Mouse (Mus musculus): ENCODE results near the gene Slc35d1.

Slc35d1 gene

GRCm38 (mm10) chr4:103214925-103215820 lies at the start of gene Slc35d1:
Gene Slc35d1 (minus strand): TSS chr4:103215164.
- DNase-seq, result peak; percentile 65 to 74

- DNase-seq, result no peak
Measured at GRCm38 (mm10) chr4:103263812-103264396, 48.9 kb upstream of the Slc35d1 start.

GRCm38 (mm10) chr4:103263378-103263777 lies 48.4 kb upstream of the Slc35d1 start:
- DNase-seq, result no peak

GRCm38 (mm10) chr4:103258817-103259216 lies 43.9 kb upstream of the Slc35d1 start:
- DNase-seq, result no peak

DNA sequence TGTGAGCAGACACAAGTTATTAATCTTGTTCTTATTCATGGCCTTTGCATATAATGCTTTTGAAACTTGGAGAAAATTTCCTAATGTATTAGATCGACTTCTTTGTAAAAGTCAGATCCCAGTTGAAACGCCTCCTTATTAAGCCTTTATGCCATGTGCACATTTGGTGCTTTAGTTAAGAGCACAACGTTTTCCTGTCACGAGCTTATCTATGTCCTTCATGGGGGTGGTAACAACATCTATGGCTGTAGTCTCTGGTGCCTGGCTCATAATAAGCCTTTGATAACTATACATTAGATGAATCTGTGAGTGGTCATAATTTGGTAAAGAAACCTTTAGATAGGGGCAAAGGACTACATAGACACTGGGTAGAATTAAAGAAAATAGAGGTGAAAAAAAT lies 38.9 kb upstream of the Slc35d1 start:
- DNase-seq, result no peak

- DNase-seq, result no peak
Measured at GRCm38 (mm10) chr4:103249436-103250085, 34.6 kb upstream of the Slc35d1 start.

GRCm38 (mm10) chr4:103247813-103248212 lies 32.8 kb upstream of the Slc35d1 start:
- no peak for DNase-seq

GRCm38 (mm10) chr4:103247249-103247648 lies 32.3 kb upstream of the Slc35d1 start:
- no peak for DNase-seq

GRCm38 (mm10) chr4:103232156-103232555 lies 17.2 kb upstream of the Slc35d1 start:
- no peak for DNase-seq

GRCm38 (mm10) chr4:103222854-103223253 lies 7.9 kb upstream of the Slc35d1 start:
- DNase-seq, result no peak

DNA sequence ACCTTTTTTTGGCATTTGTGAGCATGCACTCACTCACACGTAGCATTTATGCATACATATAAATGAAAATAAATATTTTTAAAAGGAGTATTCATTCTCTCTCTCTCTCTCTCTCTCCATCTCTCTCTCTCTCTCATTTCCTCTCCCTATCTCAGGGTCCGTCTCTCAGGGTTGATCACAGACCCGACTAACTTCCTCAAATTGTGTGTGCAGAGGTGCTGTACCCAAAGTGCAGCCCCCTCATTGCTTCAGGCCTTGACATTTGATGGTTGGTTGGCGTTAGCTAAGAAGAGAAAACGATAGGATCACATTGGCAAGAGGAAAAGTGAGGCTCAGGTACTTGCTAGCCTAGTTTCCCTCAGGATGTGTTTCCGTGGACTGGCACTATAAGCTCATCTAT lies 6.8 kb upstream of the Slc35d1 start:
- DNase-seq, result no peak

- no peak for DNase-seq
Measured at GRCm38 (mm10) chr4:103219011-103219410, 4.0 kb upstream of the Slc35d1 start.

DNA sequence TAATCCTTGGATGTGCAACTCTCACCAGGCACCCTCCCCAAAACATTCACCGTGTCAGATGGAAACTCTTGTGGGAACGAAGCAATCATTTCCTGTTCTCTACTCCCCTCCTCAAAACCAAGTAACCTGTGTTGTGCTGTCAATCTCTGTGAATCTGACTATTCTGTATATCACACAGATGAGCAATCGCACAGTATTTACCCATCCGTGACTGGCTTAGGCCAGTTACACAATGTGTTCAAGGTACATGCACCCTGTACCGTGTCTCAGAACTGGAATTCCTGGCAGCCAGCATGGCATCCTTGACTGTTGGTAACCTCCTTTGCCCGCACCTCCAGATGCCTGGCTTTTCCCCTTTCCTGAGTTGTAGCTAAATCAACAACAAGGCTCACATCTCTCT lies 1.1 kb upstream of the Slc35d1 start:
- no peak for DNase-seq

- DNase-seq, result peak; percentile 64 to 69
Measured at GRCm38 (mm10) chr4:103214498-103214924, 453 bp downstream of the Slc35d1 start.

DNA sequence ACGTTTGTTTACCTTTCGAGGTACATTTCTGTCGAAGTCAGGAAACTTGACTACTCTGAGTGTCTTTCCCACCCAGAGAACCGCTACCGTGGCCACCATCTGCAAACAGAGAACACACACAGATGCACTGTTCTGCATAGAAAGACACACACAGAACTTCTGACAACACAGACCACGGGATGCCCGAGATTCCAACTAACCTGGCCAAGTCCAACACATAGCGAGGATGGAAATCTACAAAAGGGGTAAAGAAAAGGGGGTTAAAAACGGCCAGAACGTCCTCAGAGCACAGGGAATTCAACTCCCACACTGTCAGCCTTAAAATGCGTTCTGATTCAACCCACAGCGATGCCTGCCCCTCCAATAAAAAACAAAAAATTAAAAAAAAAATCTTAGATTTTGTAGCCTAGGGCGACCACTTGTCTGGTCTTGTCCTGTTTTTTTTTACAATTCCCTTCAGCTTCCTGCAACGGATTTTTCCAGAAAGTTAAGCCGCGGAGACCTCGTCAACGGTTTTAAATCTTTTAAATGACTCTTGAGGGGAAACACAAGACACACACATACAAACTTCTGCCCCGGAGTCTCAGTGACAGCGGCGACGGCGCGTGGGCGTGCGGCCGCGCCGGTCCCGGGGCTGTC lies 986 bp downstream of the Slc35d1 start:
- DNase-seq, result no peak

DNA sequence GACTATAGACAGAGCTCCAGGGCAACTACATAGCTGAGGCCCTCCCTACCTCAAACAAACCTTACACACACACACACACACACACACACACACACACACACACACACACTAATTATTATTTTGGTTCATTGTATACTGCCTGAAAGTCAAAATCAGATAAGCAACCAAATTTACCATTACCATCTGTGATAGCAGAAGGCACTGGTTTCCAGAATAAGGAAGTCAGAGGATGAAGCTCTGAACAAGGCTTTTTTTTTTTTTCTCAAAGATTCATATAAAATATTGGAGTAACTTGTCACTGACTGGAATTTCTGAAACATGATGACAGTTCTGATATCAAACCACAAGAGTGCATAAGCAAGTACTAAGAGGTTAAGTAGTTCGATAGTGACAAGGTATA lies 6.4 kb downstream of the Slc35d1 start:
- DNase-seq, result no peak

- DNase-seq, result no peak
Measured at GRCm38 (mm10) chr4:103203646-103204045, 11.3 kb downstream of the Slc35d1 start.

DNA sequence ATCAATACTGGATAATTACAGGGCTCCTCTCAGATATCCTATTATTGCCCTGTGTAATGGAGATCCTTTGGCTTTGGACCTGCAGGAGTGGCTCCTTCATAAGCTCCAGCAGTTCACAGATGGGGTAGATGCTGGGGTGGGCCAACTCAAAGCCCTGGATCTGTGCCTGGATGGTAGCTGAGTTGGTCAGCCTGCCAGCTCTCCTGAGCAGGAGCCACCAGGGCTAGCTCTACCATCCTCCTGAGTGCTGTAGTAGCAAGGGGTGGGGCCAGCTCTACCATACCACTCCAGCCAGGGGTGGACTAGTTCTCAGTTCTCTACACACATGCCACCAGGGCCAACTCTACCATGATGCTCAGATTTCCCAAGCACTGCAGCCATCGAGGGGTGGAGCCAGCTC lies 14.9 kb downstream of the Slc35d1 start:
- DNase-seq, result no peak

- DNase-seq, result no peak
Measured at GRCm38 (mm10) chr4:103199086-103199485, 15.9 kb downstream of the Slc35d1 start.

DNA sequence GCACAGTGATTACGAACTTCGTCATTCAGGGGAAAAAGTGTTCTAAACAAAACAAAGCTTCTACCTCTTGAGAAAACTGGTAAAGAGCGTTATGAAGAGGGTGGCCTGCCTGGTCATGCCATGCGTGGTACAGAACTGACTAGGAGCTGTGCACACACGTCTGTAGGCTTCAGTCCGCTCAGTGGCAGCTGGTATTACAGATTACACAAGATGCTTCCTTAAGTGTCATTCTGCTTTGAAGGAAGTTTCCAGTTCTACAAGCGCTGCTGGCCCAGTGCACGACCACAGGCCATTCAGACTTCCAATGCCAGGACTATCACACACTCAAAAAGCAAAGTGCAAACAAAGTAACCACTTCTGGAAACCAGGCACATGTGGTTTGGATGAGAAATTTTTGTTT lies 17.6 kb downstream of the Slc35d1 start:
- peak in 1 of 2 experiments; percentile 30 for DNase-seq

DNA sequence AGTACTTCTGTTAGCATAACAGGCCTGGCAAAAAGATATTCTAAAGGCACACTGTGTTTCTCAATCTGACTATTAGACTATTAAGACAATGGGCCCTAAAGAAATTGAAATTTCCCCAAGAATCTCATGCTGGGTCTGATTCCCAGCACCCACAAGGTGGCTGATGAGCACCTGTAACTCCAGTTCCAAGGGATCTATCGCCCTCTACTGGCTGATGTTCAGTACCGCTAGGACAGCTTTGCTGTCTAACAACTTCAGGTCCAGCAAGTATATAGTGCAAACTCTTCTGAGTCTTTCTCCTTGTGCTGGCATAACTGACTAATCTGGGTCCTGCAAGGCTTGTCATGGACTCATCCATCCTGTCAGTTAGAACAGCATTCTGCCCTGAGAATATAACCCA lies 22.5 kb downstream of the Slc35d1 start:
- no peak for DNase-seq

- no peak for DNase-seq
Measured at GRCm38 (mm10) chr4:103188786-103189640, 26.0 kb downstream of the Slc35d1 start.

Measured in lung, adult 18-20 months (tissue).